Mouse (Mus musculus) cerebellum, postnatal 10 days (tissue): Measurements from ENCODE around the gene Dnajb13.
A peak's percentile ranks its signal among the peaks of the same experiment; 100 is the strongest.
"Not testable (repeated sequence)": the region's sequence is repeated elsewhere in the genome, so short reads cannot be mapped to it uniquely, and the experiment has no call there.

ENCODE experiments used
- DNase-seq, 2 experiments: peaks; one replicate each; pipeline ENCODE4 v3.0.0; 2021; ENCODE audit warnings: mixed read lengths in 2 of 2

Dnajb13 gene

DNA sequence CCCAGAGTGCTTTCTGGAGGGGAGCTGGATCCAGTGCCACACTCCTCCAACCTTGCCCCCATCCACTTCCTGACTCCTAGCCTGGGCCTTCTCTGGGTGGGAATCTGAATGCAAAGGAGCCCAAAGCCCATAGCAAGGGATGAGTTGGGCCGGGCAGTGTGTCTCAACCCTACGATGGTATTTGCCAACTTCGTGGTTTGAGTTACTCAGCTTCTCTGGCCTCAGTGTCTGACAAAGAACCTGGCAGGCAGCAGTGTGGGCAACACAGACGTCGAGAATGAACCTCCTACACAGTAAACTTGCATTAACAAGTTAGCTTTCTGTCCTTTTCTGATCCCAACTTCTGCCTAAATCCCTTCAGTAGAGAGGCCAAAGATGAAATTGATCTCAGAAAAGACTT is 30.3 kb downstream of the Dnajb13 start:
- DNase-seq: no peak

GRCm38 (mm10) chr7:100482046-100482445 is 32.7 kb downstream of the Dnajb13 start:
- not testable (repeated sequence) for DNase-seq

DNA sequence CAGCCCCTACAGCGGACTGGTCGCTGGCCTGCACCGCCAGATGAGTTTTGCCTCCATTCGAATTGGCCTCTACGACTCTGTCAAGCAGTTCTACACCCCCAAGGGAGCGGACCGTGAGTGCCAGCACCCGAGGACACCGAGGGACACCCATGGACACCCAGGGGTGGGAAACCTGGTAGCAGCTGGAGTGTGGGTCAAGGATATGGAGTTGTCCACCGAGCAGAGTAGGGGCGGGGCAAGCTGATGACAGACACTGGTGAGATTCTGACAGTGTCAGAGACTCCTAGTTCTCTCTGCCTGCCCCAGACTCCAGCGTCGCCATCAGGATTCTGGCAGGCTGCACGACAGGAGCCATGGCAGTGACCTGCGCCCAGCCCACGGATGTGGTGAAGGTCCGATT is 34.6 kb downstream of the Dnajb13 start:
- DNase-seq: peak; percentile 30 to 35

GRCm38 (mm10) chr7:100479823-100480164 is 35.0 kb downstream of the Dnajb13 start:
- DNase-seq: peak; percentile 52 to 53

GRCm38 (mm10) chr7:100479100-100479822 is 35.5 kb downstream of the Dnajb13 start:
- peak; percentile 72 to 83 for DNase-seq

- DNase-seq: peak; percentile 28 to 58
These were observed 40.1 kb downstream of the Dnajb13 start for GRCm38 (mm10) chr7:100474680-100475079.

DNA sequence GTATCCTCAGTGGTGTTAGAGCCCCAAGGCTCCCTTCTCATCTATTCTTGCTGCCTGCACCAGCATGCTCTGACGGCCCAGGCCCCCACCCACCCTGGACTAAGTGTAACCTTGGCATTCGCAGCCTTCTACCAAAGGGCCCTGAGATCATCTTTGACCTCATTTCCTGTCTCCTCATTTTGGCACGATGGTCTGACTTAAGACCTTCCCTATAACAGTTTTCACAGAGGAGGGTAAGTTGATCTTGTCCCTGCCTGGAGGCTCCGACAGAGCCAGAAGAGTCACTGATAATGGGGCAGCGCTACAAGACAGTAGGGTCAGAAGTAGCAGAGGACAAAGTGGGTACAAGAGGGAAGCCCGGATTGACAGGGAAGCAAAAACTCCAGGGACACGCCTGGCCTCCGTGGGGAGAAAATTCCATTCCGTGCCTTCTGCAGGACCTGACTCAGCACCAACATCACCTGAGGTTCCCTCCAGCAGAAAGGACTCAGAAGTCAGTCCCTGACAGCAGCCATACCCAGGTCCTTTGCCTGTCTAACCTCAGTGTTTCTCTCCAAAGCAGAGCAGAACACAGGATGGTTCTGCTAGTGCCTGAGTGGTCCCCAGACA is 40.8 kb downstream of the Dnajb13 start:
- DNase-seq: no peak

DNA sequence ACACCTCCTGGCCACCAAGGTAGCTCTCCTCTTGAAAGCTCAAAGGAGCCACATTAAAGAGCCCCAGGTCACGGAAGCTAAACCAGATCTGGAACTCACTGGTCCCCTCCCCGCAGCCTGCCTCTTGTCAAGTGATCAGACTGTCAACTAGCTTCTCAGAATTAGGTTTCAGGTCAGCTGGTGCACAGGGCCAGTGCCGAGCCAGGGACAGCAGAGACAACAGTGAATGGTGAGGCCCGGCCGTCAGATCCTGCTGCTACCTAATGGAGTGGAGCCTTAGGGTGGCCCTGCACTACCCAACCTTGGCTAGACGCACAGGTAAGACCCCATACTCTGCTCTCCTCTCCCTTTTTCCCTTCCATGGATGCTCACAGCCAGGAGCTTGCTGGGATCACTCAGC is 42.0 kb downstream of the Dnajb13 start, which contains the start of gene Ucp3:
TSS of gene Ucp3 (plus strand) at position 214 of the 400 bp plus-strand sequence.
- no peak for DNase-seq

GRCm38 (mm10) chr7:100471407-100471797 is 43.4 kb downstream of the Dnajb13 start:
- no peak for DNase-seq

DNA sequence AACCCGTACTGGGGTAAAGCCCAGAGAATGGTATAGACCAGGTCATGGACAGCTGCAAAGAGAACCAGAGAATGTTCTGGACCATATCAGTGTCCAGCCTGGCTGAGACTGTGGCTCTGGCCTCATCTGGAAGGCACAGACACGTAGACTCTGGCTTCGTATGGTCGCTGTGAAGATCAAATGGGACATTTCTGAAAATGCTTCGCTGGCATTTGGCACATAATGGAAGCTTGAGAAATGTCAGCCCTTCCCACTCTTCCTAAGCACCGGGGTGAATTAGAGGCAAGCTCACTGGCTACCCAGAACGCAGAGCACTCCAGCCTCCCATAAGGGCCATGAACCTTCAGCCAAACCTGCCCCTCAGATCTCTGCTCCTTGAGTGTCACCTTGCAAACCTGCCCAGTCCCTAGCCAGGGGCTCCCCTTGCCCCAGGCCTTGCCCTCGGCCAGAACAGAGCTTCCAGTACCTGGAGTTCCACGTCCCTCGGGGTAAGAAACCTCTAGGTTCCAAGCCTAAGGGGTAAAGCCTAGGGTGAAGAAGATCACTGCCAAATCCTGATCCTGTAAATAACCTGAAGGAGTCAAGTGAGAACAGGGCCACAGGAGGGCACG is 43.9 kb downstream of the Dnajb13 start:
- DNase-seq: no peak

- DNase-seq: no peak
These were observed 45.3 kb downstream of the Dnajb13 start for GRCm38 (mm10) chr7:100469502-100469901.

DNA sequence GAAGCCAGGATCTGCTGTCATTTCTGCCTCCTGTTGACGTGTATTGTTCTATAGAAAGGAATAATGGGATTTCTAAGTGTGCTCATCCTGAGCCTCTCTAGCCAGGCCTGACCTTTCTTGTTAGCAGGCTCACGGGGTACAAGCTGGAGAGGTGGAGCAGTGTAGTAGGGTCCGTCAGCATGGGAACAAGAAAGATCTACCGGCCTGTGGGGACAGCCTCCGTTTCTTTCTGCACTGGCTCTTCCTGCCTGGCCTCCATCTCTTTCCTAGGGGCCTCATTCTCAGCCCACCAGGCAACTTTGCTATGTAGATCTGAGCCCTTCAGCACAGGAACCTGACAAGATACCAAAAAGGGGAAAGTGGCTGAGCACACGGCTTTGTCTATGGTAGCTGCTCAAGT is 46.0 kb downstream of the Dnajb13 start:
- no peak for DNase-seq

- no peak for DNase-seq
These were observed 47.8 kb downstream of the Dnajb13 start for GRCm38 (mm10) chr7:100466781-100467510.

GRCm38 (mm10) chr7:100465656-100466309 is 49.0 kb downstream of the Dnajb13 start:
- peak; percentile 40 to 54 for DNase-seq

DNA sequence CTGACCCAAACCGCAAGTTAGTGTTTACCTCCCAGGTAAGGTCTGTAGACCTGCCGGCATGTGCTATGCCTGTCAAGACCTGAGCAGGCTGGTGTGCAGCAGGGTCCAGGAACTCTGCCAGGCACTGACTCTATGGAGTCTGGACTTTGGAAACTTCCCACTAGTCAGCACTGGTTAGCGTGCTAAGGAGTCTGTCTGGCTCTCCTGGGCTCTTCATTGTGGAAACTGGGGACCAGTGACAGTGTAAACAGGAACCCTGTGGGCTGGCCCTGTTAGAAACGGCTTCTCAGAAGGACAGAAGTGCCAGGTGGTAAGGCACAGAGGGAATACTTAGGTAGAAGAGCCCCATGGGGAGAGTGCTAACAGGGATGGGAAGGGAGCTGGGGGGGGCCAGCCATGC is 49.5 kb downstream of the Dnajb13 start:
- DNase-seq: peak; percentile 40 to 55

DNA sequence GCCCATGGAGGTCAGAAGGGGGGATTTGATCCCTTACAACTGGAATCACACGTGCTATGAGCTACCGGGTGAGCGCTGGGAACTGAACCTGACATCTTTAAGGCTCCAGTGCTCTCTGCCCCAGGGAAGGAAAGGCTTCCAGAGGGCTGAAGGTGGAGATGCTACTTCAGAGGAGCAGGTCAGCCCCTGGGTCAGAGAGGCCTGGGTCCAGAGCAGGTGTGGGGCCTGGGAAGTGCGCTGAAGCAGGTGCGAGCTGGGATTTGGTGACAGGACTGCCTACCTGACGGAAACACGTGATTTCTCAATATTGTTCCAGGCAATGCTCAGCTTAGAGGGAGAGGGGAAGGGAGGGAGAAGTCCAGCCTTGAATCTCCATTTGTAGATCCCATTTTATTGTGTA is 50.5 kb downstream of the Dnajb13 start:
- no peak for DNase-seq

DNA sequence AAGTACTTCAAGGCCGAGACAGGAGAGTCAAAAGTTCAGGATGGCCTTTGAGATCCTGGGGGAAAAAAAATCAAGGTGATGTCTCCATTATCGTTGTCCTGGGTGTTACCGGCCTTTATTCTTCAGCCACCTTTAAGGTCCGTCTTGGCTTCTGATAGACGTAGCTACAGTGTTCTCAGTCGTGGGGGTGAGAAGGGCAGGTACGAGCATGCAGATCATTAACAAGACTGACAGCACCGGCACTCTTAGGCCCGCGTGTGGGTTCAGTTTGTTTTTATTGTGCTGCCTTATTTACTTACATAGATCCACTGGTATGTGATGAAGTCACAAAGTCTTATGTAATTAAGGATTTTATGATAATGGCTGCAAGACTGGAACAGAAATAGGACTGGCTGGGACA is 51.0 kb downstream of the Dnajb13 start:
- DNase-seq: no peak

GRCm38 (mm10) chr7:100463194-100463593 is 51.6 kb downstream of the Dnajb13 start:
- DNase-seq: no peak

- peak; percentile 36 to 53 for DNase-seq
These were observed 53.1 kb downstream of the Dnajb13 start for GRCm38 (mm10) chr7:100461621-100462151.

DNA sequence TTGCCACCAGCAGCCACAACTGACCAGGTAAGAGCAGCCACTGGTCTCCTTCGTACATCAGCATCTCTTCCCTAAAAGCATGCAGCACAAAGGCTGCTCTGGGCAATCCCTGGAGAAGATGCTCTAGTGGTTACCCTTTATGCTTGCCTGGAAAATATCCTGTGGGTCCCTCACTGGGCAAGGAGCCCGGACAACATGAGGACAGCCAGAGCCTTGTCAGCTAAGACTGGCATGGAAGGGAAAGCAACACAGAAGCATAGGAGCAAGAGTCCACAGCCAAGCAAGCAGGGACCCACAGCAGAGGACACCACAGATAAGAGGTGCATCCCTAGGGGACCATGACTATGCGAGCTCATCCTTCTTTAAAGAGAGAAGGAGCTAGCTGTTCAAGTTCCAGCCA is 54.9 kb downstream of the Dnajb13 start:
- peak; percentile 70 to 77 for DNase-seq

- no peak for DNase-seq
These were observed 56.6 kb downstream of the Dnajb13 start for GRCm38 (mm10) chr7:100458153-100458552.
